Mouse (Mus musculus): ENCODE measurements at regions not wholly inside any gene's neighbourhood (a gene's known extent, or its start where the extent isn't known, plus 50 kb on each side); places are given as distances from the start of the nearest gene placed in this dataset.

DNA sequence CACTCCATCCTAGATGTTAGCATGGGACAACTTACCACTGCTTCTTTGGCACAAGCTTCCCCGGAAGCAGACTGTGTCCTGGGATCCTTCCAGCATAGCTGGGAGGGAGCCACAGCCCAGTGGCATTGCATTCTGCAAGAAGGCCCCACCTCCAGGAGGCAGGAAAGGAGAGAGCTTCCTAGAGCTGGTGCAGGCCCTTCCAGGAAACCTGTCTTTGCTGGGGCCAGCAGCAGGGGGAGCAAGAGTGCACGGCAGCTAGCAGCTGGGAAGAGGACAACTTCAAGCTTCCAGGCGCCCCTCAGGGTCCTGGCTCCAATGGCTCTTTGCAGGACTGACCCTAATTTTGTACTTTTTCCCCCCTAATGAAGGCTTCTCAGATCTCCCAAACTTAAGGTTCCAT lies 115.4 kb upstream of the Sorcs3 start:
- DNase-seq, result peak; percentile 10

GRCm38 (mm10) chr19:48097363-48097762 lies 108.5 kb upstream of the Sorcs3 start:
- no peak for DNase-seq

DNA sequence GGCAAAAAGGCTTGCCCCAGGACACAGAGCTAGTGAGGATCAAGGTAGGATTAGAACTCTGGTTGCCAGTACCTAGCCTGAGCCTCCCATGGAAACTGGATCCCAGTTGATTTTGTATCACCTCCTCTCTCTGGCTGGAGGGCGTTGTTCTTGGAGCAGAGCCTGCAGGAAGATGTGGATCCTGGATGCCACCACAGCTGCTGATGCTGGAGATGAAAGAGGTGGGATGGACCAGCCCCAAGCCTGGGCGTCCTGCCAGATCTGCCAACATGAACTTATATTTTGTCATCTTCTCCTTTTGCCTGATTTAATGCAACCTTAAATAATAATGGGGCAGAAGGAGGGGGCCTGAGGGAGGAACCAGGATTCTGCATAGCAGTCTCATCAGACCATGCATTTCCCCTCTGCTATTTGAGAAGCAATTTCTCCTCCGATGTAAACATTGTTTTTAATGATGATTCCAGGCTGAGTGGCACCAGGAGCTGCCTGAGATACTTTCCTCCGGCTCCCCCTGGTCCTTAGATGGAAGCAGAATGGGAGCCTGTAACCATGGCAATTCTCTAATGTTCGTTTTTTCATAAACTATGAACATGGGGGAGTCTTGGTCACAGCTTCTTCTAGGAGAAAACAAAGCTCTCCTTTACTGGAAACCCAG lies 107.8 kb upstream of the Sorcs3 start:
- no peak for DNase-seq

DNA sequence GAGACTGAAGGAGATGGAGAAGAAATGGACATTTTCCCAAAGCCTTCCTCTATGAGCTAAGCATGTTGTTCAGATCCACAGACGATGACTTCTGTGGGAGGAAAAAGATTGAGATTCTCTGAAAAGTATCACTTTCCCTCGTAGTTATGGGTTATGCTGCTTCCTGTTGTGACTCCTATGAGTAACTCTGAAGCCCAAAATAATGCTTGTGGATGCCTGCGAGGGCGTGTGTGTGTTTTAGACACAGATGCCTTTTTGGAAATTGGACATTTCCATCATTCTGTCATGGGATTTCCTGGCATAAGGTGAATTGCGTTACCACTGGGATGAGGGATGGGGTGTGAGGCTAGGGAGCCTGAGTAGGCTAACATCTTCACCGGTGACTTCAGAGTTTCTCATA lies 104.8 kb upstream of the Sorcs3 start:
- no peak for DNase-seq

DNA sequence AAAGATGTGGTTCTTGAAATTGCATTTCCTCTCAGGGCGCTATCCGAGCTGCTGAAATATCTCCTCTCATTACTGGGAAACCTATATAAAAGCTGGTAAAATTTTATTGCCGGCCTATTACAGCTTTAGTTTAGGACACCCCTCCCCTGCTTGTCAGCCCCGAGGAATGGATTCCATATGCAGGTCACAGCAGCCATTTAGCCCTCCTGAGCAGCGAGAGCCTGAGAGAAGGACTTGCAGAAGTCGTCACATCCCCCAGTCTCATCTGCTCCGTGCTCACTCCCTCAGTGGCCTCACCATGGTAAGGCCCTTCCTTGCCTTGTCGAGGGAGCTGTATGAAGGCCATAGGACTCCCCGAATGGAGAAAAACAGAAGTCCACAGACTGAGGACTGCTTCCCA lies 90.7 kb upstream of the Sorcs3 start:
- DNase-seq, result no peak

GRCm38 (mm10) chr19:48115728-48116127 lies 90.1 kb upstream of the Sorcs3 start:
- no peak for DNase-seq

DNA sequence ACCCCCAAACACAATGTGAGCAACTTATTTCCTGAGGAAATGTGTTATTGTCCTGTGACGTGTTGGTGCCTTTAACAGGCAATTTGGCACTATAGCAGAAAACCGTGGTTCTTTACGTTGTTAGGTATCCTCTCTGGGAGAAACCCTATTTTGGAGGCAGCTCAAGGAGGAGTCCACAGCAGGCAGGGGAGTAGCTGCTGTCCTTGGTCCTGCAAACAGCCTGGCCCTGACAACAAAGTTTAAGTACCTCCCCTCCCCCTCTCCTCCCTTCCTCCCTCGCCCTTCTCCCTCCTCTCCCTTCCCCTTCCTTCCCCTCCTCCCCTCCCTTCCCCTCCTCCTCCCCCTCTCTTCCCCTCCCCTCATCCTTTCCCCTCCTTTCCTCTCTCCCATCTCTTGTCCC lies 89.1 kb upstream of the Sorcs3 start:
- no peak for DNase-seq

GRCm38 (mm10) chr19:48117646-48118045 lies 88.2 kb upstream of the Sorcs3 start:
- no peak for DNase-seq

GRCm38 (mm10) chr19:48122281-48122680 lies 83.5 kb upstream of the Sorcs3 start:
- DNase-seq, result no peak

DNA sequence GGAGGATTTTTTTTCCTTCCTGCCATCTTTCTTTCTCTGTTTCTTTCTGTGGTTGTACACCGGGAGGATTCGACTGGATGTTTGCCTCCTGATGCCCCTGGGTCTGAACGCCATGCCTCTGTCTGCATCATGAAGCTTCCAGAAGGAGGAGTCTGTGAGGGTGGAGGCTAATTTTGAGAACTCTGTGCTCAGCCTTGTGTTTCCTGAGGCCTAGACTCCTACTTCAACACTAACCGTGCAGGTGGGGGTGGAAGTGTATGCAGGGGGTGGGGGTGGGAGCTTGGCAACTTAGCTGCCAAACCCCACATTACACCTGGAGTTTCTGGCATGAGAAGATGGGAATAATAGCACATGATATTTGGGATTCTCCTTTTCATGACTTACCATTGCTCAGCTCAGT lies 82.0 kb upstream of the Sorcs3 start:
- no peak for DNase-seq

- no peak for DNase-seq
These were observed 80.1 kb upstream of the Sorcs3 start for GRCm38 (mm10) chr19:48125731-48126130.

DNA sequence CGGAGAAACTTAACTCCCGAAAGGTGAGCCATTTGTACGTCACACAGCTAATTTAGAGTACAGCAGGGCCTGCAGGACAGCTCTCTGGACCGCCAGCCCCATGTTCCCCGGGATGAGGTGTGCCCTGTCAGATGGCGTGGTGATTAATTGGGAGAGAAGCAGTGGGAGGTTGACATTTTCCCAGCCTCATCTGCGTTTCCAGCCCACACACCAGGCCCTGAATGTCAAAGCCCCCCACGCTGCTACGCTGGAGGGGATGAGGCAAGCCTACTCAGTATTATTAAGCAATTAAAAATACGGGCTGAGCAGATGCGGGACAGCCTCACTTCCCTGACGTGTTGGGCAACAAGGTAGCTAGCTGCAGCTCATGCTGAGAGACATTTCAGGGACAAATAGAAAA lies 77.7 kb upstream of the Sorcs3 start:
- DNase-seq, result no peak

GRCm38 (mm10) chr19:48136231-48136630 lies 69.6 kb upstream of the Sorcs3 start:
- no peak for DNase-seq

GRCm38 (mm10) chr19:48144129-48144528 lies 61.7 kb upstream of the Sorcs3 start:
- peak; percentile 45 for DNase-seq
